Mouse (Mus musculus): ENCODE data around the gene Khdrbs1. TPM values are rescaled to one million over a fixed set of nuclear protein-coding genes. Genes with fewer than 3 reads are reported as not detected.
"Not testable (repeated sequence)": the region's sequence is repeated elsewhere in the genome, so short reads cannot be mapped to it uniquely, and the experiment has no call there.

Gene Khdrbs1
- polyA plus RNA-seq, 1 experiment from 2014 or later = 150 TPM

- H3K27ac ChIP-seq (replicated peaks) = peak overlapping the region; percentile 97
- peak overlapping the region; percentile 96 for H3K9ac ChIP-seq
- H3K9me3 ChIP-seq = no peaks in the 10 kb centered on the region
- WGBS = under 1% methylated on average over 62 of the region's 62 CpGs
- no peaks in the 10 kb centered on the region for H3K36me3 ChIP-seq
- no peaks in the 10 kb centered on the region for H3K27me3 ChIP-seq
- H3K4me1 ChIP-seq (replicated peaks) = peaks cover 53% of the 10 kb centered on the region
- peak overlapping the region; percentile 72 for H3K4me3 ChIP-seq
- peak; percentile 6 for ATAC-seq (ENCODE audit: low read depth)
- H3K4me2 ChIP-seq = peak overlapping the region; percentile 84
These were observed 691 bp downstream of the Khdrbs1 start for GRCm38 (mm10) chr4:129741251-129741973.

- Histone ChIP-seq H3K27me3 (no peaks in the 10 kb centered on the region), H3K4me2 (peak overlapping the region; percentile 84), H3K9ac (peak overlapping the region; percentile 96), H3K9me3 (no peaks in the 10 kb centered on the region), H3K36me3 (peaks cover 5% of the 10 kb centered on the region; the same call in 1 of the 2 replicates), H3K4me1 (replicated peaks) (peaks cover 66% of the 10 kb centered on the region), H3K4me3 (peak overlapping the region; percentile 72), H3K27ac (replicated peaks) (no peak overlapping the region)
- no peak for ATAC-seq (ENCODE audit: low read depth)
- WGBS = 81% methylated on average over 4 of the region's 4 CpGs
These were observed 2.9 kb downstream of the Khdrbs1 start for GRCm38 (mm10) chr4:129739111-129739645.

- Histone ChIP-seq H3K27ac (replicated peaks) (no peak overlapping the region), H3K27me3 (no peaks in the 10 kb centered on the region), H3K4me1 (replicated peaks) (peaks cover 72% of the 10 kb centered on the region), H3K4me3 (no peak overlapping the region), H3K9ac (no peak overlapping the region), H3K9me3 (no peaks in the 10 kb centered on the region), H3K4me2 (no peak overlapping the region), H3K36me3 (peaks cover 5% of the 10 kb centered on the region; the same call in 1 of the 2 replicates)
- ATAC-seq (ENCODE audit: low read depth) = no peak
- WGBS = 88% methylated on average over 1 of the region's 1 CpGs
These were observed 5.9 kb downstream of the Khdrbs1 start for GRCm38 (mm10) chr4:129736173-129736572.

DNA sequence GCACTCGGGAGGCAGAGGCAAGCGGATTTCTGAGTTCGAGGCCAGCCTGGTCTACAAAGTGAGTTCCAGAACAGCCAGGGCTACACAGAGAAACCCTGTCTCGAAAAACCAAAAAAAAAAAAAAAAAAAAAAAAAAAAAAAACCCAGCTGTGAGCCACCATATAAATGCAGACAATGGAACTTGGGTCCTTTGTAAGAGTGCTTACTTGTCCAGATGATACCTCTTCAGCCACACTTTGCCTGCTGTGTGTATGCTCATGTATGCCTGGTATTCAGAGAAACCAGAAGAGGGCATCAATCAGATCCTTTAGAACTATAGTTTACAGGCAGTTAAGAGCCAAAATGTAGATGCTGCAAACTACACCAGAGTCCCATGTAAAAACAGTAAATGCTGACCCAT, 6.6 kb downstream of the Khdrbs1 start:
- H3K4me1 ChIP-seq (replicated peaks) = peaks cover 67% of the 10 kb centered on the region
- H3K36me3 ChIP-seq; H3K4me3 ChIP-seq; H3K9me3 ChIP-seq; H3K9ac ChIP-seq; H3K4me2 ChIP-seq; H3K27ac ChIP-seq (replicated peaks); H3K27me3 ChIP-seq; ATAC-seq (ENCODE audit: low read depth): not testable (repeated sequence)
- WGBS = 98% methylated on average over 3 of the region's 4 CpGs

DNA sequence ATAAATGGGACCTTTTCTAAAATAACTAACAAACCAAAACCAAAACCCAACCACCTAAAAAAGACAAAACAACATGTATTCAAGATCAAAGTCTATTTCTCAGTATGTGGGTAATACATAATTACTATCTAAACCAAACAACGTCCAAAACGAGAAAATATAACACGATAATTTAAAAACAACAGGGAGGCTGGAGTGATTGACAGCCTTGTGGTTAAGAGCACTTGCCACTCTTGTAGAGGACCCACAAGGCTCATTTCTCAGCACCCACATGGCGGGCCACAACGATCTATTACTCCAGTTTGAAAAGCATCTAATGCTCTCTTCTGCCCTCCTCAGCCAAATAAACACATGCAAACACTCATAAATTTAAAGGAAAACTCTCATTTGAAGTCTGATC, 10.7 kb downstream of the Khdrbs1 start:
- Histone ChIP-seq H3K27me3 (no peaks in the 10 kb centered on the region), H3K27ac (replicated peaks) (no peak overlapping the region), H3K4me3 (no peak overlapping the region), H3K36me3 (peaks cover 40% of the 10 kb centered on the region), H3K4me1 (replicated peaks) (peaks cover 29% of the 10 kb centered on the region), H3K9ac (no peak overlapping the region), H3K4me2 (no peak overlapping the region), H3K9me3 (no peaks in the 10 kb centered on the region)
- 75% methylated on average over 5 of the region's 5 CpGs for WGBS
- no peak for ATAC-seq (ENCODE audit: low read depth)

GRCm38 (mm10) chr4:129716310-129716709, 25.8 kb downstream of the Khdrbs1 start:
- peaks cover 83% of the 10 kb centered on the region for H3K36me3 ChIP-seq
- H3K4me1 ChIP-seq (replicated peaks) = no peaks in the 10 kb centered on the region
- no peak overlapping the region for H3K4me3 ChIP-seq
- WGBS = 91% methylated on average over 9 of the region's 9 CpGs
- H3K27ac ChIP-seq (replicated peaks) = no peak overlapping the region
- no peak overlapping the region for H3K4me2 ChIP-seq
- H3K9me3 ChIP-seq = no peaks in the 10 kb centered on the region
- no peak for ATAC-seq (ENCODE audit: low read depth)
- no peak overlapping the region for H3K9ac ChIP-seq
- no peaks in the 10 kb centered on the region for H3K27me3 ChIP-seq

GRCm38 (mm10) chr4:129709486-129710129, 32.5 kb downstream of the Khdrbs1 start:
- Histone ChIP-seq H3K4me1 (replicated peaks) (peaks cover 45% of the 10 kb centered on the region), H3K9me3 (no peaks in the 10 kb centered on the region), H3K9ac (peak overlapping the region; percentile 39; the same call in 1 of the 2 replicates), H3K36me3 (peaks cover 90% of the 10 kb centered on the region), H3K4me2 (0 out of 2 replicates have a peak overlapping the region, but pooled peaks have one; percentile 16), H3K27ac (replicated peaks) (peak overlapping the region; percentile 89), H3K4me3 (no peak overlapping the region), H3K27me3 (no peaks in the 10 kb centered on the region)
- WGBS = 46% methylated on average over 8 of the region's 8 CpGs
- peak; percentile 86 for ATAC-seq (ENCODE audit: low read depth)

GRCm38 (mm10) chr4:129706750-129707149, 35.4 kb downstream of the Khdrbs1 start:
- H3K27ac ChIP-seq (replicated peaks) = peak overlapping the region; percentile 43; the same call in 1 of the 2 replicates
- no peak overlapping the region for H3K4me3 ChIP-seq
- H3K9me3 ChIP-seq = no peaks in the 10 kb centered on the region
- no peak for ATAC-seq (ENCODE audit: low read depth)
- peaks cover 81% of the 10 kb centered on the region for H3K36me3 ChIP-seq
- H3K9ac ChIP-seq = no peak overlapping the region
- H3K4me2 ChIP-seq = no peak overlapping the region
- peaks cover 68% of the 10 kb centered on the region for H3K4me1 ChIP-seq (replicated peaks)
- 37% methylated on average over 3 of the region's 3 CpGs for WGBS
- no peaks in the 10 kb centered on the region for H3K27me3 ChIP-seq

DNA sequence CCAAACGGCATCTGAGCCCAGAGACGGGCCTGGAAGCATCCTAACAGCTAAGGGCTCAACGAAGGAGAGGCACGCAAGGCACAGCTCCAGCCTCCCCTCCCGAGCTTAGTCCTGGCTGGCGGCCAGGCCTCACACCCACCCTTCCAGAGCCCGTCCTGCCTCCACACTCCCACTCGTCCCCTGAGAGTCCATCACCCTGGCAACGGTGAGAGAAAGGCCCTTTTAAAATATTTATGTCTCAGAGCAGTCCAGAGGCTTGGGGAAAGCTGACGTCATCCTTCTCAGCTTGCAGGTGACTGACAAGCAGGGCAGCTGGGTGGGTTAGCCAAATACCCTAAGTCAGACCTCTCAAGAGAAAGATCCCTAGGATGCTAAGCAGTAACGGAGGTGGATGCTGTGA, 39.6 kb downstream of the Khdrbs1 start:
- H3K9ac ChIP-seq = peak overlapping the region; percentile 47
- H3K36me3 ChIP-seq = peaks cover 38% of the 10 kb centered on the region
- 6% methylated on average over 11 of the region's 11 CpGs for WGBS
- ATAC-seq (ENCODE audit: low read depth) = peak; percentile 77
- peak overlapping the region; percentile 19; the same call in 1 of the 2 replicates for H3K4me2 ChIP-seq
- H3K27ac ChIP-seq (replicated peaks) = peak overlapping the region; percentile 91
- H3K4me3 ChIP-seq = no peak overlapping the region
- peaks cover 73% of the 10 kb centered on the region for H3K4me1 ChIP-seq (replicated peaks)
- H3K27me3 ChIP-seq = no peaks in the 10 kb centered on the region
- H3K9me3 ChIP-seq = no peaks in the 10 kb centered on the region

DNA sequence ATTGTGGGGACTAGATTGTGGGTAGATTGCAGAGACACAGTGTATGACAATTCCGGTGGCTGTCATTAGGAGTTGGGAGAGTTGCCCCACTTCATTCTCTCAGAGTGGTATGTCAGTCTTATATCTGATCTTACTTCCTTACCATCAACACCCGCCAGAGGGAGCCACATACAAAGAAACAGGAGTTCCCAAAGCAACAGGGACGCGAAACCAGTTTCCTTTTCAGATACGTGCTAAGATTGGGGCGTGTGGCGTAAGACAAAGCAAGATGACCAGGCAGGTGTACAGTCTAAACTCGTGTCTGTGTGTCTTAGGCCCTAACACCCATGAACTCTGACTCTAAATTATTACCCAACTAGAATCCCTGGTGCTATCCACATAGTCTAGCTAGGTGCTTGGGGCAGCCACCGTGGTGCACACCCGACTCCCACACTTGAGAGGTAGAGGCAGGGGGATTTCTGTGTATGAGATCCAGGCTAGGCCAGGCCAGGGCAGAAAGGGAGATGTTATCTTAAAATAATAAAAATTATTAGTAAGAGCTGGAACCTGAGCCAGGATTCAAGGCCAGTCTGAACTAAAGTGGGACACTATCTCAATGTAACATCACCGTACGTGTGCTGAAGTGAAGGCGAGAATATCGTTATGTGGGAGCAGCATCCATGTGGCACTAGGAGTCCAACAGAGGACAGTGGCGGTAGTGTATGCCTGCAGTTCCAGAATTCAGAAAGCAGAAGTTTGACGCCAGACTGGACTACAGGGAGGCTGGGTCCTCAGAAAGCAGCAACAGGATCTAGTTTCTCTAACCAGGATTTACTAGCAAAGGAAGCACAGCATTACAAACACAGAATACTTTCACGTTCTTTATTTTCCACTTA, 40.4 kb downstream of the Khdrbs1 start:
- Histone ChIP-seq H3K9me3 (no peaks in the 10 kb centered on the region), H3K9ac (peak overlapping the region; percentile 47), H3K27me3 (no peaks in the 10 kb centered on the region), H3K4me2 (peak overlapping the region; percentile 19), H3K4me3 (no peak overlapping the region), H3K27ac (replicated peaks) (peak overlapping the region; percentile 91), H3K4me1 (replicated peaks) (peaks cover 76% of the 10 kb centered on the region), H3K36me3 (peaks cover 36% of the 10 kb centered on the region)
- peak; percentile 17; the same call in 1 of the 2 replicates for ATAC-seq (ENCODE audit: low read depth)
- 52% methylated on average over 17 of the region's 17 CpGs for WGBS

- H3K36me3 ChIP-seq = peaks cover 25% of the 10 kb centered on the region
- H3K9me3 ChIP-seq; H3K27me3 ChIP-seq; H3K4me3 ChIP-seq; H3K27ac ChIP-seq (replicated peaks); H3K9ac ChIP-seq; H3K4me2 ChIP-seq; ATAC-seq (ENCODE audit: low read depth): not testable (repeated sequence)
- WGBS = 97% methylated on average over 6 of the region's 6 CpGs
- H3K4me1 ChIP-seq (replicated peaks) = peaks cover 67% of the 10 kb centered on the region
These were observed 41.4 kb downstream of the Khdrbs1 start for GRCm38 (mm10) chr4:129700661-129701060.

Measured in neural tube, embryonic 13.5 days (tissue).